Mouse (Mus musculus) spleen, adult 18-20 months (tissue): ENCODE data around the gene Lcn2.
"Not testable (repeated sequence)": the region's sequence is repeated elsewhere in the genome, so short reads cannot be mapped to it uniquely, and the experiment has no call there.

Source experiments
- DNase-seq, 2 experiments: peaks; one replicate each; pipeline ENCODE4 v3.0.0; 2022; ENCODE audit warnings: mixed read lengths in 2 of 2

The Lcn2 gene

DNA sequence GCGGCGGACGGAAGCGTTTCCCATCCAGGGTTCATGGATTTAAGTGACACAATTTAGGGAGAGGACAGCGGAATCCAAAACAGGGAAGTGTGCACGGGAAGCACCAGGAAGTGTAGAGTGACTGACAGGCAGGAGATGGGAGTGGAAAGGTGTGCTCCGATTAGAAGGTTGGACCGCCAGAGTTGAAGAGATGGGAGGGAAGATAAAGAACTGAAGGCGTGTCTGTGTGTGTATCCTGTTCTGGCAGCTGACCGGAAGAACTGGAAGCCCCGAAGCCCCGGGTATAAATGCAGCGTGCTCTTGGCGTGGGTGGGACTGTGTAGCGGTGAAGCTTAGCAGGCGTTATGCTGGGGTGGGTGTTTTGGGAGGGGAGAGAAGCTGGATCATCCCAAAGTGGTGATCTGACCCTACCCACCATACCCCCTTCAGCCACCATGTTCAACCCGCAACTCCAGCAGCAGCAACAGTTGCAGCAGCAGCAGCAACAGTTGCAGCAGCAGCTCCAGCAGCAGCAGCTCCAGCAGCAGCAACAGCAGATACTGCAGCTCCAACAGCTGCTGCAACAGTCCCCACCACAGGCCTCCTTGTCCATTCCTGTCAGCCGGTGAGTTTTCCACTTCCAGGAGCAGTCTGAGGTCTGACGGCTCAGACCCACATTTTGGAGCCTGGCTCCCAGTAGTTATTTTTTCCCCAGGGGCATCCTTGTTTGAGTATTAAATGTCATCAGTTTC lies 24.5 kb downstream of the Lcn2 start:
- DNase-seq = no peak

DNA sequence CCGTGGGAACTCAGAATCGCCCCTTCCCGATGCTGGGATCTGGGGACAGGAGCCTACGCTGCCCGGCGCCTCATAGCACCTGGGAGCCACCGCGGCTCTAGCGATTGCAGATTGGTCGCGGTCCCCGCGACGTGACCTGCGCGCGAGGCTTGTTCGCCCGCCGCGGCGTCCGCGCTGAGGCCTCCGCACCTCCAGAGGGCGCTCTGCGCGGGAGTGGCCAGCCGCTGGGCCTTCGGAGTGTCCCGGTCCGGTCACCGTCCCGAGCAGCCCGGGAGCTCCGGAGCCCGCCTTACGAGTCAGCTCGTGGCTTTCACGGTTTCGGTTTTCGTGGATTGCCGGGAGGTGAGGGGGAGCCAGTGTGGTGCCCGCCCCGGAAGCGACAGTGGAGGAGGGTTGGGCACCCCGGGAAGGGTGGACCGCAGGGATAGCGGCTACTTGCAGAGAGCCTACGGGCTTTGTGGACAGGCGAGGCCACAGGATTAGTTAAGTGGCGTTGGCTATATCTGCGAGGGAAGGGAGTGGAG lies 25.2 kb downstream of the Lcn2 start:
- DNase-seq = peak; percentile 80 to 92

DNA sequence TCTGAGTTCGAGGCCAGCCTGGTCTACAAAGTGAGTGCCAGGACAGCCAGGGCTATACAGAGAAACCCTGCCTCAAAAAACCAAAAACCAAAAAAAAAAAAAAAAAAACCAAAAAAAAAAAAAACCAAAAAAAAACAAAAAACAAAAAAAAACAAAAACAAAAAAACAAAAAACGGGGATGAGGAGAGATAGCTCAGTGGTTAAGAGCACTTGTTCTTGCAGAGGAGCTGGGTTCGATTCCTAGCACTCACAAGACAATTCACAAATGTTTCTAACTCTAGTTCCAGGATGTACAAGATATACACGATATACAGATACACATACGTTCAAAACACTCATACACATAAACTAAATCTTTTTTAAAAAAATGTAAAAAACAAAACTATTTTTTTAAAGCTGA lies 25.8 kb downstream of the Lcn2 start:
- DNase-seq = not testable (repeated sequence)

DNA sequence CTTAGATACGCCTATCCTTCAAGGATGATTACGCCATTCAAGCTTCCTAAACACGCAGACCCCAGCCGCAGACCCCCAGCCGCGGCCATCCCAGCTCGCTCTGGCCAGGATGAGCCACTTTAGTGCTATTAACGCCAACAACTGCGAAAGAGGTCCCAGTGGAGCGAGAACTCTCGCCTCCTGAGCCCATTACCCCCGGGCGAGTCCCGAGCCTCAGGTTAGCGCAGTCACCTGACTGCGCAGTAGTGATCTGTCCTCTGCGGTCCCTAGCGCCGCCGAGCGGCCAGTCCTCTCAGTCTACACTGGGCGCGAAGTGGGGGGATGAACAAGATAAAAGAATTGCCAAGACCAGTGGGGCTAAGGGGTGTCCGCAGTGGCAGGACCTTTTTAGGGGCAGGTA lies 26.6 kb downstream of the Lcn2 start:
- DNase-seq = peak; percentile 62 to 79

DNA sequence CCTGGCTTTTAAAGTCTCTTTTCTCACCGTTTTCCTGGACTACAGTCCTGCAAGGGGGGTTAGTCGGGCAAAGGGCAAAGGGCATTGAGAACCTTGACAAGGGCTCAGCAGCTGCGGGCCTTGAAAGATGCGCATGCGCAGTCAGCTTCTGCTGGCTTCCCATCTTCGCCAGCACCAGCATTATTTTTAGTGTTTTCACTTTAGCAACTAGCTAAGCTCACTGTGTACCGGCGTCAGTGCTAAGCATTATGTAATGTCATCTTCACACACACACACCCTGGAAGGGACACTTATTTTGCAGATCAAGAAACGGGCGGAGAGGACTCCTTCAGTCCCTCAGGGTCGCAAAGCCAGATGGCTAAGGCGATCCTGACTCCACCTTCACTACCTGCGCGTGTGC lies 27.3 kb downstream of the Lcn2 start:
- peak; percentile 48 to 60 for DNase-seq

DNA sequence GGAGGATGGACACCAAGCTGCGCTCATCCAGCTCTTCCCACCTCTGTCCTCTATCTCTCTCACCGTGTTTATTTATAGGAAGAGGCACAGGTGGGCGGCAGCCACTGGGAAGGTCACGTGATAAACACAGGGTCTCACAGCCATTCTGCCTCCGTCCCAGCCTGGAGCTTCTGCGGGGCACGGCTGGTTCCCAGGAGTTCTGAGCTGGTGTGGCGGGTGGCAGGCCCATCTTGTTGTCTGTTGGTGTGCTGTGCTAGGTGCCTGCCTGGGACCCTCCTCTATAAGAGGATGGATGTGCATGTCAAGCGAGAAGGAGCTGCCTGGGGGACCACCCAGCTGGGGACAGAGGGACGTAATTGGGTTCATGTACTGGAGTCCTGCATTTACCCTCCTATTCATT lies 29.7 kb downstream of the Lcn2 start:
- no peak for DNase-seq

DNA sequence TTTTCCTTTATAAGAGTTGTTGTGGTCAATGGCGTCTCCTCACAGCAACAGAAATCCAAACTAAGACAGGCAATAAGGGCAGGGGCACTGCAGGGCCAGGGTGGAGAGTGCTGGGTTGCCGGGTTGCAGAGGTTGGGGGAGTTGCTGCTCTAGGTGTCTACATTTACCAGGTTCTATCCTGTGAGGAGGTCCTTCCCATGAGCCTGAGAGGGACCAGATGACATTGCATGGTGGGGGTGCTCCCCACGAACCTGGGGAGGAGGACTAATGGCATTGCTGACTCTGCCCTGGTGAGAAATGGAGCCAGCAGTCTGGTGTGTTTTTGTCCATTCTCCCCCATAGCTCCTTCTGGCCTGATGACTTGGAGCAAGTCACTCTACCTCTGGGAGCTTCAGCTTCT lies 30.3 kb downstream of the Lcn2 start:
- no peak for DNase-seq

DNA sequence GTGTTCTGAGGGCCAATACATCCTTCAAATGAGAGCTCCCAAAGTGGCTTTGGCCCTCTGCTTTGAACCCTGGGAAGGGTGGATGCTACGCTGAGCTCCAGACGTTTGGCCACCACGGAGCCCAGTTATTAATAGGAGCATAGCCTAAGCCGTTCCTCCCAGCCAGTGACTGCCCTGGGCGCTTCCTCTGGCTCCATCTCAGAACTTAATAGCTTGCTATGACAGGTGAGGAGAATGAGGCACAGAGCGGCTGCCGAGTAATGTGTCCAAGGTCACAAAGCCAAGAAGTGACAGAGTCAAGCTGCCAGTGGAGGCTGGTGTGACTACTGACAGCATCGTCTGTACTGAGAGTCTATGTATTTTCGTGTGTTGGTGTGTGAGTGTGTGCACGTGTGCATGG lies 31.8 kb downstream of the Lcn2 start:
- DNase-seq = no peak

DNA sequence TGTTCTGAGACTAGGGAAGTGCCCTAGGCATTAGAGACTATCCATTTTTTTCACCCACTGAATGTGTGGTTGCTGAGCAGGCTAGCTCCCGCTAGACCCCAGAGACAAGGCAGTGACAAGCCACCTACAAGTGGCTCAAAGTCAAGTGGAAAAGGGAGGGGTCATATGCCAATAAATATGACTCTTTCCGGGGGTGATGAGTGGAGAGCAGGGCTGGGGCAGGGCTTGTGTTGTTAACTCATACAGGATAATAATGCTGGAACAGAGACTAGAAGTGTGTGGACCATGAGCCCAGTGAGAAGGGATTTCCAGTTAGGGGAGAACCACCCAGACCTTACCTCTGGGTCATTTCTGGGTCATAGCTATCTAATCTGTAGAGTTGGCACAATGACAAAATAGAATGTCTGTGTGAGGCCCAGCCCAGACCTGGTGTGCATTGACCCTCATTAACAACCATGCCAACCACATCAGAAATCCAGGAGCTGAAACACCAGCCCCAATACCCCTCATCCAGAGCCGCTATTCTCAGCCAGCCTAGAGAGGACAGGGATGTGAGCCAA lies 33.6 kb downstream of the Lcn2 start:
- no peak for DNase-seq

DNA sequence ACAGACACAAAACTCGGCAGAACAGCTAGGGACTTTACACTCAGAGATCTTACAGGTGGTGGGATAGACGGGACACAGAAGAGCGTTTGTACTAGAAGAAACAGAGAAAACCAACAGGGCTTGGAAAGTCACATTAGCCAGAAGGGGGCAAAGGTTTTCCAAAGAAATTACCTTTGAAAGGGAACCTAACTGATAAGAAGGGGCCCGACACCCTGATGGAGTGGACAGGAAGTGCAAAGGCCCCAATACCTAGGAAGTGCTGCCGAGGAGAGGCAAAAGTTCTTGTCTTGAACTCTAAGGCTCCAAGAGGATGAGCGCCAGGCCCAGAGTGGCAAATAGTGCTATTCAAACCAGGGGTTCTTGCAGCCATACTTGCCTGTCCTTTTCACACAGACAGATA lies 34.2 kb downstream of the Lcn2 start:
- DNase-seq = no peak

DNA sequence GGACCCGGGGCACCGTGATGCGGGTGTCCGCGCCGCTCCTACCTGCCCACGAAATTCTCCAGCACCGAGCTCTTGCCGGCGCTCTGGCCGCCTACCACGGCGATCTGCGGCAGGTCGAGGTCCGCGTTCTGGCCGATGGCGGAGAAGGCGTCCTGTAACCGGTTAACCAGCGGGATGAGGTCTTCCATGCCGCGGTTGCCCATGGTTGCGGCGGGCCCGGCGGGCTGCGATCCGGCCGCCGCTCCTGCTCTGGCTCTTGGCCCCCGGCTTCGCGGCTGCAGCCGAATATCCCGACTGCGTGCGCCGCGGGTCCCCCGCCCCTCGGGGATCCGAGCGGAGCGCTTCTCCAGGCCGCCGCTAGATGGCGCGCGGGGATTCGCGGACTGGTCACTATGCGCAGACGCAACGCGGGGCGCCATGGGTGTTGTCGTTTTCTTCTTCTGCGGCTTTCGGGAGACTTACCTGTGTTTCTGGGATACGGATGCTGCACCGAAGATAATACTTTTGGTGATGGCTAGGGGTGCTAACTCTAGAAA lies 35.0 kb downstream of the Lcn2 start, which contains the start of gene Dnm1:
TSS of gene Dnm1 (minus strand) at position 332 of the 536 bp plus-strand sequence.
- peak; percentile 70 to 89 for DNase-seq

DNA sequence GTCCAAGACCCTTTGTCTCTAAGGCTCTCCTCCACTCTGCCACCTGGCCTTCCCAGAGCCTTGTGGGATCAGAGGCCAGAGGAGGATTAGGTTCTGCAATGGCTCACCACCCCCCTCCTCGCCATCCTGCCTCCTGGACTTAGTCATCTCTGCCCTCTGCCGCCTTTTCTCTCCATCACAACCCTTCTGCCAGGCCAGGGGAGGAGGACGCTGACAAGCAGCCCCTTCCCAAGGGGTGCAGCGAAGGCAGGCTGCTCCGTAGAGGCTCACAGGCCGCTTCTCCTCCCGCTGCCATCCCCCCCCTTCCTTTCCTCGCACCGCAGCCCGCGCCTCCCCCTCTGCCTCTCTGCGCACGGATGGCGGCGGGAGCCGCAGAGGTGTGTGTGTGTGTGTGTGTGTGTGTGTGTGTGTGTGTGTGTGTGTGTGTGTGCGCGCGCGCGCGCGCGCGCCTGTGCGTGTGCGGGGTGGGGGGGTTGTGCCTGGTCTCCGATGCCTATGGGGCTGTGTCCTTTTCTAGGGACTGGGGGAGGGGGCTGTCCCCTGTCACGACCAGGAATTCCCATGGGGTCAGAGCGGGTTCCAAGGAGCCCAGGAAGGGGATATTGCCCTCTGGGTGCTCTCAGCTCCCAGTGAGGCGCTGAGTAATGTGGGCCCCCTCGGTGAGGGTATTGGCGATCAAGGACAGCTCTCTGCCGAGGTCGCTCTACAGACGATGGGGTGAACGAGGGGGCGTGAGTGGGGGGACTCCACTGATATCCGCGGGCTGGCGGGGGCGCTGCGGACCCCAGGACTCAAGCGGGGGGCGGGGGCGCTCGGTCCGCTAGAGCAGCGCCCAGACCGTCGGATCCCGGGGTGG lies 35.7 kb downstream of the Lcn2 start, which contains the start of gene Ciz1:
TSS of gene Ciz1 (plus strand) at position 177 of the 856 bp plus-strand sequence.
- peak in 1 of 2 experiments; percentile 12 for DNase-seq

DNA sequence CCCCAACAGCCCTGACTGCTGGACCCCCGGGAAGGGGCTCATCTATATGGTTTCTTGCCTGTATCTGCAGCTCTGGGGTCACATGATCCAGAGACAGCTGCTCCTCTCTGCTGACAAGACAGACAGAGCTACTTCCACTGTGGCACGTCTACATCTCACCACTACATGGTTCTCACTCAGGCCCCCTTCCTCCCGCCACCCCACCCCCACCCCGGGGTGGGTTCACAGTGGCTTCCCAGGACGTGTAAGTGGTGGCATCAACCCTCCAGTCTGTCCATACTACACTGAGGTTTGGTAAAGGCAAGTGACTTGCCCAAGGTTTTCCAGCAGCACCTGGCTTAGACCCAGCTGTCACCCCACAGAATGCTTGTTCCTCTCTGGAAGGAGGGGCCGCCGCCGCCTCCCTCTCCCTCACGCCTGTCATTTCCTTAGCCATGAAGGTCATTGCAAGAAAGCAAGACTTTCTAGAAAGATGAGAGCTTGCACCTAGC lies 36.5 kb downstream of the Lcn2 start:
- DNase-seq = no peak

DNA sequence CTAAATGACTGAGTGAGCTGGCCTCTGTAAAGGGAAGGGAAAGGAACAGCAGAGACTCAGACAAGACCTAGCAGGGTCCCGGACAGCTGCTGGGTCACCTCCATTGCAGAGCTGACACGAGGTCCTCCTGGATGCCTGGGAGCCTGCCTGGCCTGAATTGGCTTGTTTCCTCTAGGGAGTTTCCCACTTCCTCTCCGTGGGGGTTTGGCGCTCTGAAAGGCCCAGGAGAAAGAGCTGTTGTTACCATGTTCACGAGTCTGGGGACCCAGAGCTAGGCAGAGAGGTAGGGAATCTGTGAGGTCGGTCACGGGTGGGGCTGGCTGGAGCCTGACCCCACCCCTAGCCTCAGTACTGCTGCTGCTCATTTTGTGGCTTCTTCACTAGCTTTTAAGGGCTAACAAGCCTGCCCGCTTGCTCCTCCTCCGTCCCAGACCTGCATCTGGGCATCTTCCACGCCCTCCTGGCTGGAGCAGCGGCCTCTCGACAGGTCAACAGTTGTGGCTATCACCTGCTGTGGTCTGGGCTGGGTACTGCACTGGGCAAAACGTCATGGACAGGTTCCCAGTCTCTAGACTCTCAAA lies 37.5 kb downstream of the Lcn2 start:
- no peak for DNase-seq

DNA sequence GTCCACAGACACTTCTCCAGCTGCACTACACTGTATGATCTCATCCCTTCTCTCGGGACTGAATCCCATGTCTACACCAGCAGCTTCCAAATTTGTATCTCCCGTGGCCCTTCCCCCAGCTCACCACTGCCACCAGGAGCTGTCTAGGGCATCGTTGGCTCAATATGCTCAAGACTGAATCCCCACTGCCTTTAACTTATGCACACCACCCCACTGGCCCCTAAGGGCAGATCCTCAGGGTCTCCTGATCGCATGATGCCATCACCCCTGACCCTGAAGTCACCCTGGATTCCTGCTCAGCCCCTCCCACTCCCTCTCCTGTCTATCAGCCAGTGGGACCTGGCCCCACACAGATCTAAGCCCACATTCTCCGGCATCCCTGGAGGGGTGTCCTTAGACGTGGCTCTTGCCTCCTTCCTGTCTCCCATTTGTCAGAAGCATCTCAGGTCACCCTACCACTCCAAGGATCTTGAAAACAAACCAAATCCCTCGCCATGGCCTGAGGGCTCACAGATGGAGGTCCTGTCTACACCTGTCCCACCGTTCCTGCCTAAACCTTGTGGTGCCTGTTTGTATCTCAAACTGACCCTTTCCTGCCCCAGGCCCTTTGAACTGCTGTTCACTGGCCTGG lies 38.3 kb downstream of the Lcn2 start:
- DNase-seq = no peak

DNA sequence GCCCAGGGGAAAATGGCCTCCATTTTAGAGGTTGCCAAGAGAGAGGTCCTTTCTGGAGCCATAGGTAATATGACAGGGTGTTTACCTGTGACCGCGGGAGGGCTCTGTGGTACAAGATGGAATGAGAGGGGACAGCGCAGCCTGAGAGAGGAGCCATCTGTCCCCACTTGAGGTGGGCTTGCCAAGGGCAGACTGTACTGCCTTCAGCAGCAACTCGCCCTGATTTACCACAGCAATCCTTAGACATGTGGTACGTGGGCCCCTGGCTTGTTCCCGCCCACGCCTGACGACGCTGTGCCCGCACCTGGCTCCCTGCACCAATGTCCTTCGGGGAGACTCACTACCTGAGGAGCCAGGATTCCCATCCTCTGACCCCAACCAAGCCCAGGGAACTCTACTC lies 39.7 kb downstream of the Lcn2 start:
- no peak for DNase-seq

DNA sequence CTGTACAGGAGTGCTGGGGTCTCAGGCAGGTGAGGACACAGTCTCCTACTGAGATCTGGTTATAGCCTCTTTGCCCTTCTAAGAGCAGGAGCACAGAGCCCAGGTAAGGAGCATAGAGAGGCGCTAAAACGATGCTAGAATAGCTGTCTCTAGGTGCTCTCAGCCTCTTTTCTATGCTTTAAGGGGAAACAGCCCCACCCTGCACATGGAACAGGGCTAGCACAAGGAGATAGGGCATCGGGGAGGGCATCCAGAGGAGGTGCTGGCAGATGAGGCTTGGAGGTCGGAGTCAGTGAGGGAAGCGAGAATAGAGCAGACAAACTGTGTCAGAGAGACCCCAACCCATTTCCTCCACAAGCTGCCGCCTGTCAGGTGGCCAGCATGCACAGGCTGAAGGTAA lies 41.0 kb downstream of the Lcn2 start:
- DNase-seq = no peak

DNA sequence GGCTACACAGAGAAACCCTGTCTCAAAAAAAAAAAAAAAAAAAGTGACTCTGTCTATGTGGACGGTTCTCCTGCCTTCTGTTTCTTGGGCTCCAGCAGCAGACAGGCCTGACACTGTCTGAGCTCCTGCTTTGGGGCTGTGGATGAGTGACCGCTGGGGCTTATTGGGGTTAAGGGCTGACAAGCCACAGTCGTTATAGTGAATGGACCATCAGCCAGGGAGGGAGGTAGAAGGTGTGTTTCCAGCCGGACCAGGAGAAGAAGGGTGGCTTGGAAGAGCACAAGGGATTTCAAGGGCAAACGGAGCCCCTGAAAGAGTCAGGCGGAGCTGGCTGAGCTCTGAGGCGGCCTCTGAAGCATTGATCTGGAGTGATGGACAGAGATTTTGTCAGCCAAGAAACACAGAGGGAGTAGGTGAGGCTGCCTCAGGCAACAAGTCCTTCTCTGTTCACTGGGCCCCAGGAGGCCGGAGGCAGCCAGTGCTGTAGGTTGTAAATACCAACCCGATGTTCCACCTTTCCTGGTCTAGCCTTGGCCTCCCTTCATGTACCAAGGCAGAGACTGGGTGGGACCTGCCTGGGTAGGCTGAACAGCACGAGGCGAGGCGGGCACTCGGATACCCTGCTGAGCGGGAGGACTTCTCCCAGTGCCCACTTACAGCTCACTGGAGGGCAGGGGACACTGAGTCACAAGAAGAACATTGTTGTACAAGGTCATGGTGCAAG lies 43.3 kb downstream of the Lcn2 start:
- no peak for DNase-seq

DNA sequence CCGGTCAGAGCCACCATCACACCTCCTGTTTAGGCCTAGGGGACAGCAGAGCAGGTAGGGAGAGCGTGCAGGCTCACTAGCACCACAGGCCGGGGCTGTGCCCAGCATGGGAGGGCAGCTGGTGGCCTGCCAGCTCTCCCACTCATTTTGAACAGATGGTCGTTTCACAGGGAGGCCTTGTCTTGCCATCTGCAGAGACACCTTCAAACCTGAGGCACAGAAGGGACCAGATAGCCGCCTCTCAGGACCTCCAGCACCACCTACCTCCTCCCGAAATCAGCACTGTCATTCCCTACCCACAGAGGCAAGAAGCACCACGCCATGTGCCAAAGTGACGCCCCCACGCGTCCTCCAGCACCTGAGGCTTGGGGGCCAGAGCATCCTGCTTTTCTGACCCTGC lies 44.0 kb downstream of the Lcn2 start:
- no peak for DNase-seq

DNA sequence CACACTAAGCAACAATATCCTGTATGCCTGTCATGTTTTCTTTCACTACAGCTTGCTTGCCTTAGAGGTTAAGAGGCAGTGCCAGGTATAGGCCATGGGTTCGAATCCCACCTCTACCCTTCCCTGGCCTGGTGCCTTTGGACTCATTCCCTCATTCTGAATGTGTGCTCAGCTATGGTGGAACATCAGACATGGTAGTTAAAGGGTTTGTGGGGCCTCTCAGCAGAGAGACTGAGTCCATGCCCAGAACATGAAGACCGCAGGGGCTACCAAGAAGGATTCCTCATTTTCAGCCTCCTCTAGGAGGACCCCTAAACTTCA lies 44.7 kb downstream of the Lcn2 start:
- DNase-seq = no peak

DNA sequence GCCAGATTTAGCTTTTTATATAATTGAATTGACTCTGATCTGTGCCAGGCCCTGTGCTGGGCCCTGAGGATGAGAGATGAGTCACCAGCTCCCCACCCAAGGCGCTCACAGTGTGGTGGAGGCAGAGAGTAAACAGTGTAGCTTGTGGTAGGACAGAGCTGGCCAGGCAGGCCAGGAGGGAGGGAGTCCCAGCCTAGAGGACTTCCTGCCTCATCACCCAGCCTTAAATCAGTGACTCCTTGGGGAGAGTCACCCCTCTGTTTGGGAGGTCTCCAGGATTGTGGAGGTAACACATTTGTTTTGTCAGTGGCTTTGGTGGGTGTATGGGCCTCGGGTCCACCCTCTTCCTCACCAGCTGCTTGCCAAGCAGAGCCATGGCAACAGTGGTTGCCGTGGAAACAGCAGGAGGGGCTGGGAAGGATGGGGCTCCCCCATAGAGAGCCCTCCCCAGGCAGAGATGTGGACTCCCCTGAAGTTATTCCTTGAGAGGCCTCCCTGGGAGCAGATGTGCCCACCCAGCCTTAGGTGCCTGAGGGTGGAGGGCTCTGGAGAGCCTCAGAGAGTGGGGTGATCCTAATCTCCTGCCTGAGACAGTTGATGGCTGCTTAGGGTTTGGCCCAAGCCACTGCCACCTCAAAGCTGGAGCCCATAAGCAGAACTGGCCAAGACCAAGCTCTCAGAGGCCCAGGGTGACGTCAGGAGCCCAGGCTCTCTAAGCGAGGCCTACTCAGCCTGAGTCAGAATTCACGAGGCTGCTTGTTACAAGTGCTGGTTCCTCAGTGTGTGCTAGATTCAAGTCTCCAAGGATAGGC lies 45.3 kb downstream of the Lcn2 start:
- DNase-seq = no peak
